Mouse (Mus musculus) intestine, embryonic 14.5 days (tissue): ENCODE results near the gene E130114P18Rik. TPM values are rescaled to one million over a fixed set of nuclear protein-coding genes. Genes with fewer than 3 reads are reported as not detected.

ENCODE experiments used
- ATAC-seq: fragments of 200-750 bp; cut with Nextera tagmentation; replicated peaks from 2 replicates; pipeline ENCODE4 v1.8.0; 2017; ENCODE audit warnings: low read depth, moderate number of reproducible peaks, moderate TSS enrichment, moderate library complexity; ENCODE audit not compliant: low FRiP score, low TSS enrichment
- DNase-seq: peaks from one replicate; pipeline ENCODE4 v3.0.0-alpha.2; 2018; ENCODE audit warnings: low spot score
- H3K27ac ChIP-seq: fragments of 300-500 bp; sonication (generic); 2 replicates; pipeline ENCODE4 v1.5.1; 2014; ENCODE audit warnings: low read depth, mild to moderate bottlenecking, control low read depth
- H3K27me3 ChIP-seq: fragments of 300-500 bp; sonication (generic); replicated peaks from 2 replicates; pipeline ENCODE4 v1.6.1; 2014; ENCODE audit warnings: low read length, control low read depth; ENCODE audit not compliant: control insufficient read depth, insufficient read depth
- H3K36me3 ChIP-seq: fragments of 300-500 bp; sonication (generic); 2 replicates; pipeline ENCODE4 v1.6.1; 2014; ENCODE audit warnings: low read length, control low read depth; ENCODE audit not compliant: control insufficient read depth, insufficient read depth
- H3K4me1 ChIP-seq: fragments of 300-500 bp; sonication (generic); replicated peaks from 2 replicates; pipeline ENCODE4 v1.6.1; 2014; ENCODE audit warnings: low read length, control low read depth, mixed read lengths; ENCODE audit not compliant: control insufficient read depth, insufficient read depth
- H3K4me2 ChIP-seq: fragments of 300-500 bp; sonication (generic); 2 replicates; pipeline ENCODE4 v1.6.1; 2014; ENCODE audit warnings: low read length
- H3K4me3 ChIP-seq: fragments of 300-500 bp; sonication (generic); 2 replicates; pipeline ENCODE4 v1.5.1; 2014; ENCODE audit warnings: low read depth, low read length, control low read depth, mixed read lengths
- H3K9ac ChIP-seq: fragments of 300-500 bp; sonication (generic); 2 replicates; pipeline ENCODE4 v1.6.1; 2014; ENCODE audit warnings: mild to moderate bottlenecking, low read length
- H3K9me3 ChIP-seq: fragments of 300-500 bp; sonication (generic); 2 replicates; pipeline ENCODE4 v1.6.1; 2016; ENCODE audit warnings: low read length, control low read depth; ENCODE audit not compliant: control insufficient read depth
- WGBS: fragments of 180-500 bp; shearing (Covaris S2); extraction: QIAGEN DNeasy Blood & Tissue Kit; methylation state at CpG from one replicate; pipeline ENCODE4 v1.1.7; 2014; 5-methylcytosine and 5-hydroxymethylcytosine counted together
- polyA plus RNA-seq: library from polyadenylated mRNA; unstranded; fragments of >200 nt; fragmentation: Nextera tagmentation; extraction: Ambion mirVana; gene quantifications from 2 replicates; pipeline ENCODE4 v1.2.1, GENCODE M21; 2014

E130114P18Rik gene
- polyA plus RNA-seq, 1 experiment from 2014 or later, result 5.2 TPM

- Histone ChIP-seq H3K4me3 (no peak overlapping the region), H3K27ac (no peak overlapping the region), H3K9me3 (no peaks in the 10 kb centered on the region), H3K27me3 (no peaks in the 10 kb centered on the region), H3K9ac (no peak overlapping the region), H3K36me3 (no peaks in the 10 kb centered on the region), H3K4me2 (no peak overlapping the region), H3K4me1 (no peaks in the 10 kb centered on the region)
- WGBS, result 59% methylated on average over 6 of the region's 6 CpGs
- no peak for DNase-seq
- ATAC-seq, result no peak
Measured at GRCm38 (mm10) chr4:97673854-97674510, 103.9 kb downstream of the E130114P18Rik start.

- Histone ChIP-seq H3K9ac (no peak overlapping the region), H3K36me3 (no peaks in the 10 kb centered on the region), H3K27ac (no peak overlapping the region), H3K4me3 (no peak overlapping the region), H3K4me2 (no peak overlapping the region), H3K27me3 (no peaks in the 10 kb centered on the region), H3K4me1 (no peaks in the 10 kb centered on the region), H3K9me3 (no peaks in the 10 kb centered on the region)
- ATAC-seq, result no peak
- 68% methylated on average over 5 of the region's 5 CpGs for WGBS
- DNase-seq, result no peak
Measured at GRCm38 (mm10) chr4:97672501-97672900, 105.4 kb downstream of the E130114P18Rik start.

GRCm38 (mm10) chr4:97671911-97672310 is 106.0 kb downstream of the E130114P18Rik start:
- 76% methylated on average over 4 of the region's 4 CpGs for WGBS
- no peak overlapping the region for H3K27ac ChIP-seq
- H3K4me3 ChIP-seq, result no peak overlapping the region
- H3K4me2 ChIP-seq, result no peak overlapping the region
- H3K9ac ChIP-seq, result no peak overlapping the region
- ATAC-seq, result no peak
- no peak for DNase-seq
- H3K36me3 ChIP-seq, result no peaks in the 10 kb centered on the region
- no peaks in the 10 kb centered on the region for H3K27me3 ChIP-seq
- no peaks in the 10 kb centered on the region for H3K4me1 ChIP-seq
- H3K9me3 ChIP-seq, result no peaks in the 10 kb centered on the region

GRCm38 (mm10) chr4:97670418-97670817 is 107.5 kb downstream of the E130114P18Rik start:
- no peak for DNase-seq
- no peak overlapping the region for H3K9ac ChIP-seq
- no peaks in the 10 kb centered on the region for H3K36me3 ChIP-seq
- H3K9me3 ChIP-seq, result no peaks in the 10 kb centered on the region
- H3K4me1 ChIP-seq, result no peaks in the 10 kb centered on the region
- H3K27me3 ChIP-seq, result no peaks in the 10 kb centered on the region
- no peak overlapping the region for H3K27ac ChIP-seq
- ATAC-seq, result no peak
- no peak overlapping the region for H3K4me2 ChIP-seq
- H3K4me3 ChIP-seq, result no peak overlapping the region

- no peaks in the 10 kb centered on the region for H3K27me3 ChIP-seq
- H3K4me1 ChIP-seq, result no peaks in the 10 kb centered on the region; the same call in 1 of the 2 replicates
- H3K9me3 ChIP-seq, result no peaks in the 10 kb centered on the region
- no peak overlapping the region for H3K27ac ChIP-seq
- H3K4me2 ChIP-seq, result no peak overlapping the region
- H3K4me3 ChIP-seq, result no peak overlapping the region
- DNase-seq, result no peak
- no peaks in the 10 kb centered on the region for H3K36me3 ChIP-seq
- no peak for ATAC-seq
- 86% methylated on average over 3 of the region's 3 CpGs for WGBS
- H3K9ac ChIP-seq, result no peak overlapping the region
Measured at GRCm38 (mm10) chr4:97669808-97670207, 108.1 kb downstream of the E130114P18Rik start.

- no peak overlapping the region for H3K4me3 ChIP-seq
- H3K9ac ChIP-seq, result no peak overlapping the region
- peaks cover 5% of the 10 kb centered on the region for H3K4me1 ChIP-seq
- H3K27me3 ChIP-seq, result no peaks in the 10 kb centered on the region
- WGBS, result 76% methylated on average over 7 of the region's 7 CpGs
- H3K27ac ChIP-seq, result no peak overlapping the region
- H3K36me3 ChIP-seq, result no peaks in the 10 kb centered on the region
- DNase-seq, result no peak
- H3K9me3 ChIP-seq, result no peaks in the 10 kb centered on the region
- no peak for ATAC-seq
- H3K4me2 ChIP-seq, result no peak overlapping the region
Measured at GRCm38 (mm10) chr4:97665428-97665755, 112.5 kb downstream of the E130114P18Rik start.

GRCm38 (mm10) chr4:97664738-97665427 is 113.0 kb downstream of the E130114P18Rik start:
- DNase-seq (no peak), ATAC-seq (no peak)
- H3K9me3 ChIP-seq, result no peaks in the 10 kb centered on the region

GRCm38 (mm10) chr4:97663922-97664321 is 114.0 kb downstream of the E130114P18Rik start:
- no peak overlapping the region for H3K27ac ChIP-seq
- H3K36me3 ChIP-seq, result no peaks in the 10 kb centered on the region
- 86% methylated on average over 6 of the region's 6 CpGs for WGBS
- no peak for ATAC-seq
- H3K4me1 ChIP-seq, result peaks cover 5% of the 10 kb centered on the region
- H3K9ac ChIP-seq, result no peak overlapping the region
- H3K4me3 ChIP-seq, result no peak overlapping the region
- no peaks in the 10 kb centered on the region for H3K27me3 ChIP-seq
- H3K9me3 ChIP-seq, result no peaks in the 10 kb centered on the region
- no peak for DNase-seq
- H3K4me2 ChIP-seq, result no peak overlapping the region

More at GRCm38 (mm10) chr4:97664738-97665427, 113.0 kb downstream of the E130114P18Rik start:
- Histone ChIP-seq H3K9ac (no peak overlapping the region), H3K4me2 (no peak overlapping the region), H3K4me3 (no peak overlapping the region), H3K4me1 (peaks cover 5% of the 10 kb centered on the region), H3K27ac (no peak overlapping the region), H3K36me3 (no peaks in the 10 kb centered on the region), H3K27me3 (no peaks in the 10 kb centered on the region)
- WGBS, result 74% methylated on average over 7 of the region's 7 CpGs

GRCm38 (mm10) chr4:97662841-97663240 is 115.0 kb downstream of the E130114P18Rik start:
- DNase-seq (no peak), ATAC-seq (no peak)
- WGBS, result 62% methylated on average over 11 of the region's 11 CpGs
- Histone ChIP-seq H3K9ac (no peak overlapping the region), H3K27me3 (no peaks in the 10 kb centered on the region), H3K4me1 (peaks cover 5% of the 10 kb centered on the region), H3K9me3 (no peaks in the 10 kb centered on the region), H3K36me3 (no peaks in the 10 kb centered on the region), H3K4me3 (no peak overlapping the region), H3K27ac (no peak overlapping the region), H3K4me2 (no peak overlapping the region)
